Mouse (Mus musculus): Measurements from ENCODE around the gene Naa38. TPM values are rescaled to one million over a fixed set of nuclear protein-coding genes. Genes with fewer than 3 reads are reported as not detected.

Naa38 gene
- polyA plus RNA-seq (2017; shearing (Covaris generic)): 100 to 1,000 TPM; 108 to 130 (median 112) TPM

GRCm38 (mm10) chr11:69395235-69395633, at the start of gene Naa38, which contains the start of gene Cyb5d1:
TSS of gene Naa38 (plus strand) at chr11:69395487.
TSS of gene Cyb5d1 (minus strand) at chr11:69395631.
- peak; percentile 68 for ATAC-seq

GRCm38 (mm10) chr11:69346441-69346840, 48.8 kb upstream of the Naa38 start:
- ATAC-seq: no peak

- no peak for ATAC-seq
Observed at GRCm38 (mm10) chr11:69356544-69356943, 38.7 kb upstream of the Naa38 start.

- no peak for ATAC-seq
Observed at GRCm38 (mm10) chr11:69357690-69358089, 37.6 kb upstream of the Naa38 start.

GRCm38 (mm10) chr11:69362021-69362420, 33.3 kb upstream of the Naa38 start:
- no peak for ATAC-seq

GRCm38 (mm10) chr11:69362479-69362878, 32.8 kb upstream of the Naa38 start:
- ATAC-seq: no peak

- ATAC-seq: no peak
Observed at GRCm38 (mm10) chr11:69364376-69364775, 30.9 kb upstream of the Naa38 start.

GRCm38 (mm10) chr11:69364910-69365309, 30.4 kb upstream of the Naa38 start:
- no peak for ATAC-seq

GRCm38 (mm10) chr11:69365722-69366121, 29.6 kb upstream of the Naa38 start:
- ATAC-seq: no peak

GRCm38 (mm10) chr11:69366157-69366854, 29.0 kb upstream of the Naa38 start:
- peak; percentile 85 for ATAC-seq

GRCm38 (mm10) chr11:69366855-69367615, 28.3 kb upstream of the Naa38 start:
- peak; percentile 4 for ATAC-seq

- ATAC-seq: no peak
Observed at GRCm38 (mm10) chr11:69367616-69368355, 27.5 kb upstream of the Naa38 start.

- ATAC-seq: no peak
Observed at GRCm38 (mm10) chr11:69368356-69369214, 26.7 kb upstream of the Naa38 start.

- ATAC-seq: no peak
Observed at GRCm38 (mm10) chr11:69369215-69369989, 25.9 kb upstream of the Naa38 start, which contains the start of gene Chd3. TSS of gene Chd3 (minus strand) at chr11:69369406.

GRCm38 (mm10) chr11:69369990-69370816, 25.1 kb upstream of the Naa38 start:
- no peak for ATAC-seq

GRCm38 (mm10) chr11:69370817-69371215, 24.5 kb upstream of the Naa38 start:
- no peak for ATAC-seq

- no peak for ATAC-seq
Observed at GRCm38 (mm10) chr11:69371601-69372000, 23.7 kb upstream of the Naa38 start.

- peak; percentile 23 for ATAC-seq
Observed at GRCm38 (mm10) chr11:69372056-69372779, 23.1 kb upstream of the Naa38 start.

GRCm38 (mm10) chr11:69372780-69373170, 22.5 kb upstream of the Naa38 start:
- ATAC-seq: peak; percentile 11
